Mouse (Mus musculus): ENCODE data around the gene Dera. TPM values are rescaled to one million over a fixed set of nuclear protein-coding genes. Genes with fewer than 3 reads are reported as not detected.

Dera gene
- total RNA-seq, 2 experiments from 2014 or later = 6.1 to 7.9 TPM

DNA sequence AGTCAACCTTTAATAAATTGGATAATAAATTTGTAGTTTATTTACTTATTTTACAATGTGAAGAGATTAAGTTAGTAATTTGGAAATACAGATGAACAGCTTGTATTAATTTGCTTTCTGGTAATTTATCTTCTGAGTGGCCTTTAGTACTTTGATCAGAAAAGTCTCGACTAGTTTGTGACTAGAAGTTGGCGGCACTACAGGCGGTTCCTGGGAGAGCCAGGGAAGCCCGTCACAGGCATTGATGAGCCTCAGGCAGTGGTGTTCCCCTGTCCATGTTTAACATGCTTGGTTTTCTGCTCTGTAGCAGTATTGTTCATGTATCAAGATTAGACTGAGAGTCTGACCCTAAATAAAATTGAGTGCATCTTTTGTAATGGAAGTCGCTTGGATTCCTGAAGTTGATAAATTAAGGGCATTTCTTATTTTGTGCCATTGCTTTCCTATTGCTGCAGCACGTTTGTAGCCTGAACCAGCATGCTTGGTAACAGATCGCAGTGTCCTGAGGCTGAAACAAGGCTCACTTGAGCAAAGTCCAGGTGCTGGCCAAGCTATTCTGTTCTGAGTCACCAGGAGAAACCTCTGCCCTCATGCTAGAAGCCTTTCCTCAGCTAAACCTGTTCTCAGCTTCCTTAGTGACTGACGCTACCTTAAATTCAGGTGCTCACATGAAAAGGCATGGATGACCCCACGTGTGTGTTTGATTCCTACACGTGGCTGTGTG, 2.6 kb upstream of the Dera start:
- DNase-seq (ENCODE audit: low spot score in 2 of 2) = no peak
- intact Hi-C loops (cut with DNase I) = loop anchor here (10.0 kb wide), 1 partner anchor 673 kb away; no protein-coding TSS in a partner anchor

DNA sequence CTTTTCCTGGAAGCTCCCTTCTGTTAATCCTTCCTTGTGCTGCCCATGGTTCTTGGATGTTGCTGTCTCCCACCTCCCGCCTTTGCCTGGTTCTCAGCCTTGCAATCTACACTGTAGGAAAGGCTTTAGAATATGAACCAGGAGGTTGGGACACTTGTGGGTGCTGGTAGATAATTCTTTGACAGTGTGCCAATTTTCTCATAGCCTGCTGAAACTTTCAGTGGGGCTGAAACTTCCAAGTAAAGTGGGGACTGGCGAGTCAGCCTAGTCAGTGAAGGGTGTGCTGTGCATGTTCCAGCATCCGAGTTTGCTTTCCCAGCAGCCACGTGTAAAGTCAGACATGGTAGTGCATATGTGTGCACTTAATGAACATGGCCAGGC, 2.1 kb upstream of the Dera start:
- no peak for DNase-seq (ENCODE audit: low spot score in 2 of 2)
- intact Hi-C loops (cut with DNase I) = loop anchor here (10.0 kb wide), 1 partner anchor 673 kb away; no protein-coding TSS in a partner anchor

DNA sequence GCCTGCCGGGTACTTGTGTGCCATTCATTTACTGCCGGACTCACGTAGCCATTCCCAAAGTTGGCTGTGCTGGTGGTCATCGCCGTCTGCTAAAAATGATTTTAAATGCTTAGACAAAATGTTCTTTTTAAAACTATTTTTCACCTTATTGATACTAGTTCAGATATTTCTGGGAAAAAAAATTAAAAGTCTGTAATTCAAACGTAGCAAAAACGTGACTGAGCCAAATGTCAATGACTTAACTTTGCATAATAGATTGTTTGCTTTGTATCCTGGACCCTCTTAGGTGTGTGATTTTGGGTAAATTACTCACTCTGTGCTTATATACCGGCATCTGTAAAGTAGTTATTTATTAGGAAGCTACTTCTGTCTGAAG, 499 bp downstream of the Dera start:
- intact Hi-C loops (cut with DNase I) = loop anchor here (10.0 kb wide), 1 partner anchor 670 kb away; no protein-coding TSS in a partner anchor
- DNase-seq (ENCODE audit: low spot score in 2 of 2) = no peak

DNA sequence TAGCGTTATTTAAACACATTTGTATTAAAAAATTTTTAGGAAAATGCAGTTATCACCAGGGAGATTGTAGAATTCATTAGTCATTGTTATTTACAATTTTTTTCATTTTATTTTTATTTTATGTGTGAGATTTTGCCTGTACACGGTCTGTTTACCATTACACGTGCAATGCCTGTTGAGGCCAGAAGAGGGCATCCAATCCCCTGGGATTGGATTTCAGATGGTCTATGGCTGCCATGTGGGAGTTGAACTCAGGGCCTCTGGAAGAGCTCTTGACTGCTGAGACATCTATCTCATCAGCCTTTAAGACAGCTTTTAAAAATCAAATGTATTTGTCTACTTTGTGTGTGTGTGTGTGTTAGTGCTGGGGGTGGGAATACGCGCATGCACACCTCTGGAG, 2.0 kb downstream of the Dera start:
- DNase-seq (ENCODE audit: low spot score in 2 of 2) = peak; percentile 52
- intact Hi-C loops (cut with DNase I) = loop anchor here (10.0 kb wide), 1 partner anchor 668 kb away; no protein-coding TSS in a partner anchor

DNA sequence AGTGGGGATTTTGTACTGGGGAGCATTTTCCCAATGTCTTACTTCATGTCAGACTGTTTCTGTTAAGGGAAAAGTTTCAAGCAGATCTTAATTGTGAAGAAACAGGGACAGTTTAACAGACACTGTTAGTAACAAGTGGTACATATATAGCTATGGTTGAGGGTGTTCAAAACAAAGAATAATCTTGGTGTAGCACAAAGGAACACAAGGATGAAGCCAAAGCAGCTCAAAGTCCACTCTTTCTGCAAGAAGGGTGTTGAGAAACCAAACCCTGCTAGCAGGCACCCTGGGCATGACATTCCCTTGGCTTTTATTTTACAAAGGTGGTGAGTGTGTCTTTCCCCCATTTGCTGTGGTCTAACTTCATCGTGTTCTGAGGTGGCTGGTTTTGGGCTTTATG, 3.5 kb downstream of the Dera start:
- intact Hi-C loops (cut with DNase I) = loop anchor here (10.0 kb wide), 1 partner anchor 667 kb away; no protein-coding TSS in a partner anchor
- no peak for DNase-seq (ENCODE audit: low spot score in 2 of 2)

DNA sequence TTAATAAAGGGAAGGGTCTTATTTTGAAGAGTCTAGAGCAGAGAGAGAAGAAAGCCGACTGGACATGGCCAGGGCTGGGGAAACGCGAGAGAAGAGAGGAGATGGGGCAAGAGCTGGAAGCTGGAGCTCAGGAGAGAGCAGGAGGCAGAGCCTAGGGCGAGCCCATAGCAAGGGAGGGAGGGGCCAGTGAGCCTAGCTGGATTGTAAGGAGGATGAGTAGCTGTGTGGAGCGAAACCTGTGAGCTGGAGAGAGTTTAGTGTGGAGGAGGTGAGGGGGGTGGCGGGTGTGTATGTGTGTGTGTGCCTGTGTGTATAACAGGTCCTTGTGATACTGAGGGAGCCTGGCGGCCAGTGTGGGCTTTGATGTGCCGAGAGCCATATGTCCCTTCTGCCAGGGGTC, 5.3 kb downstream of the Dera start:
- intact Hi-C loops (cut with DNase I) = loop anchor here (10.0 kb wide), 1 partner anchor 665 kb away; no protein-coding TSS in a partner anchor
- DNase-seq (ENCODE audit: low spot score in 2 of 2) = peak in 1 of 2 experiments; percentile 29

DNA sequence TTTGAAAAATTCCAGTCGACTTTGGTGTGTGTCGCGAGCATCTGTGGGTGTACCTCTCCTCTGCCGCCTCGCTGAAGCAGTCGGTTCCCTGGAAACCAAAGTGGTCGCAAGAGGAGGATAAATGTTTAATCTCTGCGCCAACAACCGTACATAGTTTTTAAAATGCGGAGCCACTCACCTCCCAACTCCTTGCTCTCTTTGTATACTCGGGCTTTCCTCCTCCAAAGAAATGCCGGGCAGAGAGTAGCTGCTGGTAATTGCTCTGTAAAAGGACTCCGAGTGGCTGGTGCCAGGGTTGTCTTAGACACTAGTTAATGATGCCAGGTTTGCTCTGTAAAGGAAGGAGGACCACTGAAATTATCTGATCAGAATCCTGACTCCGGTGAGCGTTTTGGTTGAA, 6.6 kb downstream of the Dera start:
- peak in 1 of 2 experiments; percentile 20 for DNase-seq (ENCODE audit: low spot score in 2 of 2)
- intact Hi-C loops (cut with DNase I) = no loop called here

DNA sequence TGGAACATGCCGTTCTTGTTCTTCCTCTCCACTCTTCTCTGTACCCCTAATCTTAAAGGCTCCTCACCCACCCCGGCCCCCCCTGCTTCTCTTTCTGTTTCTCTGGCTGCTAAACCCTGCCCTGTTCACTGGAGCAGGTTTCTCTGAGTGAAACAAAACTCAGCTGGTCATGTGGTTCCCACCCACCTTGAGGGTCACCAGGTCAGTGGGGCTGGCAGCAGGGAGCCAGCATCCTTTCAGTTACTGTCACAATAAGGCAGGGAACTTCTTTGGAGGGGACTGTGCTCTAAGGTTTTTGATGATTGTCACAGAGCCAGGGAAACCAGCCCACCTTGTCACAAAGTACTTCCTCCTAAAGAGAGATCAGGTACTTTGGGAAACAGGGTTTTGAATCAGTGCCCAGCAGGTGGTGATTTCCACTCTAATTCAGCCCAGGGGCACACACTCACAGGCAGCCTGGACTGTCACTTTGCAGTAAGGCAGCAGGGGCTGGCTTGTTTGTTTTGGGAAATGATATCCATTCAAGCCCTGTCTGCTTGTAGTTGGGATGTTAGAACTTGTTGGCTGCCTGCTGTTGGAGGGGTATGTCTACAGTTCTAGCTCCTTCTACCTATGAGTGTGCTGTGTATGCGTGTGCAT, 10.3 kb downstream of the Dera start:
- DNase-seq (ENCODE audit: low spot score in 2 of 2) = no peak
- intact Hi-C loops (cut with DNase I) = no loop called here

DNA sequence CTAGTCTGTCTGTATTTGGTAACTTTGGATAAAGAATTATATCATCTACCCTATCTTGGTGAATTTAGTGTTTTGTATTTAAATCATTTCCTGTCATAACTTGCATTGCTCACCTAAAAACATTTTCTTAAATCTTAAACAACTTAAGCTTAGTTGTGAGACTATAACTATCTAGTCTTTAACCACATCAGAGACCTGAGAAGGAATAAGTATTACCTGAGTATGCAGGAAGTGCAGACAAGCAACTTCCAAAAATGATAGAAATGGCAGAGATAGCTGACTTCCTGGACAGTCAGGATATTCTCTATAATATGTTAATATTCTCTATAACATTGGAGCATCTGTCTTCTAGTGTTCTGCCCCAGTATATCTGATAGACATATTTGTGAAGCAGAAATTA, 11.8 kb downstream of the Dera start:
- intact Hi-C loops (cut with DNase I) = no loop called here
- DNase-seq (ENCODE audit: low spot score in 2 of 2) = no peak

DNA sequence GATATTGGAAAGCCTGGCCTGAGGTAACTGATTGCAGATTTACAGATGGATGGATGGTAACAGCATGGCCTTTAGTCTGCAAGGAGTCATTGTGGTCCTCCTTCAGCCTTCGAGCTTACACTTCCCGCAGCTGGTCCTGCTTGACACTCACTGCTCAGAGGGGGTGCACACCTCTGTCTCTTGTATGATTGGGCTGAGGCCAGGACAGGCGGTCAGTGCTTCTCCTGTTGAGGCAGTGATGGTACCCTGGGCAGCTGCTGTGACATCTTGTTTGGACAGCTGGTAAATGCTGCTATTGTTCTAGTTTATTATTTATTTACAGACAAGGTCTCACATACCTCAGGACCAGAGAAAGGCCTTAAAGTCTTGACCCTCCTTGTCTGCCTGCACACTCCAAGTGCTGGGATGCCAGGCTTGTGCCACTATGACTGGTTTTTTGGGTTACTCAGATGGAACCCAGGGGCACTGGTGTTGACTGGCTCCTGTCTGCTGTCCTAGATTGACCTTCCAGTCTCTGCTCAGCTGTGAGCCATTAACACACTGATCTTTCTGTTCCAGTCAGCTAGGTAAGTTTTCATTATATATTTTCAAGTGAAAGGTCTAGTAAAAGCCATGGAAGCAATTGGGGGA, 17.4 kb downstream of the Dera start:
- intact Hi-C loops (cut with DNase I) = no loop called here
- DNase-seq (ENCODE audit: low spot score in 2 of 2) = no peak

DNA sequence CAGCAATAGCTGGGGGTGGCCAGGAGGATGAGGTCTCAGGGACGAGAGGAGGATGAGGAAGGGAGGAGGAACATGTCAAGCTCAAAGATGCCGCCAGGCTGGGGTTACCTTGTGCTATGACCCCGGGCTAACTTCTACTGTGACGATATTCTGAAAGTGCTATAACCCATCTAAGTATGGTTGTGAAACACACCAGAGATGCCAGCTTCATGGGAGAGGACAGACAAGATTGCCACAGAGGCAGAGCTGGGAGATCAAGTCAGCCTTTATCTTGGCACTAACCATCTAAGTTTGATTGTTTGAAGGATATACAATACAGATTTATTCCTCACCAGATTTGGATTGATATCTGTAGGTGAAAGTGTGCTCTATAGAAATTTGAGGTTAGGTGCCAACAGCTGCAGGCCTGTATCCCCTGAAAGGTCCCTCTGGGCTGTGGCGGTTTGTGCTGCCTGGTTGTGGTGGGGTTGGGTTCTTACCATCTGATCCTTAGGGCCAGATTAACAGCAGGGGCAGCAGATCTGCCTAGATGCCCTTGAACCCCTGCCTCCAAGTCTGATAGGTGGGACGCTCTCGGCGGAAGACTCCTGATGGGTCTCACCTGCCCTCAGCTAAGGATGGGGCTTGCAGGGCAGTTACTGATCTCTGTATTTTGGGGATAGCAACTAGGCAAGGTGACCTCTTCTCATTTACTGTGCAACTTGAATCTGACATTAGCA, 18.7 kb downstream of the Dera start:
- intact Hi-C loops (cut with DNase I) = no loop called here
- no peak for DNase-seq (ENCODE audit: low spot score in 2 of 2)

DNA sequence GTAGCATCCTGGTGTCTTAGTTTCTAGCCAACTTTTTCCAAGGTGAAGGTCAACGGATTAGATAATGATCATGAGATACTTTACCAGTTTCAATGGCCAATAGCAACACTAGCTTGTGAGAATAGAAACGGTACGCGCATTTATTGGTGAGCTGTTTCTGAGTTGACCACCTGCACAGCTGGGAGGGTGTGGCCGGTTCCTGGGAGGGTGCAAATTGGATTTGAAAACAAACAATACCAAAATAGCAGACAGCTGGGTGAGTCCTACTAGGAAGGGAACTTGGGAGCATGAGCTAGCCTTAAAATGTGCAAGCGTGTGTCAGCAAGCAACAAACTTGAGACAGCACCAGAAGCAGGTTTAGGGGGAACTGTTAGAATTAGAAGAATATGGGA, 19.3 kb downstream of the Dera start:
- no peak for DNase-seq (ENCODE audit: low spot score in 2 of 2)
- intact Hi-C loops (cut with DNase I) = no loop called here

DNA sequence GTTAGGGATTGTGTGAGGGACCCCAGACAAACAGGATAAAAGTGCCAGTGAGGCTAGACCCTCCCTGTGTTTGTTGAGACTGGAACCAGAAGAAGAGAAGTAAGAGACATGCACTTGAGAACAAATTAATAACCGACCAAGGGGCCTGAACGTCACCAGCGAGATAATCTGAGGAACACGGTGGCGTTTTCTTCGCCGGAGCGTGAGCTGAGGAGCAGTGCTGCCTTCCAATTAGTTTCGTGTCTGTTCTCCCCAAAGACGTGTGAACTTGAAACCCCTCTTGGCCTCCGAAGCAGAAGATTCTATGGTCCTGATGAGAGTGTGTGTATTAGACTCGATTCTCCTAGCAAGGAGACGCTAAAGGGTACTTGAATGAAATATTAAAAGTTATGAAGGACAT, 19.8 kb downstream of the Dera start:
- intact Hi-C loops (cut with DNase I) = no loop called here
- DNase-seq (ENCODE audit: low spot score in 2 of 2) = no peak

DNA sequence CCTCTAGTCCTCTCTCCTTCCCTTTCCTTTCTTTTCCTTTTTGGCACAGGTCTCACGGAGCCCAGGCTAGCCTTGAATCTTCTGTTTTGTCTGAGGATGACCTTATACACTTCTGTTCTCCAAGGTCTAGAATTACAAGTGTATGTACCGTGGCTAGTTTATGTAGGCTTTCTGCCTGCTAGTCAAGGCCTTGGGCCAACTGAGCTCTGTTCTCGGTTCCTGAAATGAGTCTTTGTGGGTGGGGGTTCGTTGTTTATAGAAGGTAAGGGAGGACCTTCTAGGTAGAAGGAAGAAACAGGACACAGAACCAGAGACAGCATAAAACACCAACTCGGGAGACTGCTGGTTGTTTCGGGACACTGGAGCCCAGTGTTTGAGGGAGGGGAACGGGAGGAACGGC, 20.8 kb downstream of the Dera start:
- intact Hi-C loops (cut with DNase I) = no loop called here
- no peak for DNase-seq (ENCODE audit: low spot score in 2 of 2)

DNA sequence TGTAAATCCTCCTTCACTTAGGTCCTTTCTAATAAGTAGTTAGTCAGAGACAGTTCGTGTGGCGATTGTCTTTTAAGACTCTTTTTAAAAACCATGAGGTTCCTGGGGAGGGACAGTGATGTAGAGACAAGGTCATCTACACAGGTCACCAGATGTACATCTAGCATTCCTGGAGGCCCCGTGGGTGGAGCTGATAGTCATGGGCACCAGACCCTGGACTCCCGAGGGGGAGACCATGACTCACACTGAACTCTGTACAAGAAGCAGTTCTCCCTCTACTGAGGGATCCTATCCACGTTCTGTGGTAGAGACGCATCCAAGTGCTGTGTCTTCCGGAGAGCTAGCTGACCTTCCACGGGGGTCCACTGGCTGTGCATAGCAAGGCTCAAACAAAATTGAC, 22.6 kb downstream of the Dera start:
- intact Hi-C loops (cut with DNase I) = no loop called here
- no peak for DNase-seq (ENCODE audit: low spot score in 2 of 2)

DNA sequence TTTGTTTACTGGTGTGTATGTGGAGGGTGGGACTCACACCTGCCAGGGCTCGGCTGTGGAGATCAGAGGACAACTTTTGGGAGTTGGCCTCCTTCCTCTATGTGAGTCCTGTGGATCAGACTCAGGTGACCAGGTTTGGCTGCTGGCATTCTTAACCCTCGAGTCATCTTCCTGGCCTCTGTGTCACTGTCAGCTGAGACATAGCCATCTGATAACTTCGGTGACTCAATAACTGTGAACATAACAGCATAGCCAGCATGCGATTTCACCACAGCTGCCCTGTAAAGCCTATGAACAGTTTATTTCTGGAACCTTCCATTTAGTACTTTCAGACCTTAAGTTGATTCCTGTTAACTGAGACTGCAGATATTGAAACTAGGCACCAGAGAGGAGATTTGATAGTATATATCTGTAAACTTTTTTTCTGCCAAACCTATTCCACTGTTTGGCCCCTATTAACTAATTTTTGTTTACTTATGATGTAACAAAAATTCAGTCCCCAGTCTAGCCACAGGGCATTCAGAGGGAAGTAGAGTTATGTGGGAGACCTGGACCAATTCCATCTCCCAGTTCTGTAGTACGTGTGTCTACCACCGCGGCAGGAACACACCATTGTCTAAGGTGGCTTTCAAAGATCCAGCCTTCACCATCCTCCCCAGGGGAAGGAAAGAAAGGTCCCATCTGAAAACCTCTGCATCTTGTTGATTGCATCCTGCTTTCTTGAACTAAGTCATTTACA, 29.7 kb downstream of the Dera start:
- intact Hi-C loops (cut with DNase I) = no loop called here
- no peak for DNase-seq (ENCODE audit: low spot score in 2 of 2)

DNA sequence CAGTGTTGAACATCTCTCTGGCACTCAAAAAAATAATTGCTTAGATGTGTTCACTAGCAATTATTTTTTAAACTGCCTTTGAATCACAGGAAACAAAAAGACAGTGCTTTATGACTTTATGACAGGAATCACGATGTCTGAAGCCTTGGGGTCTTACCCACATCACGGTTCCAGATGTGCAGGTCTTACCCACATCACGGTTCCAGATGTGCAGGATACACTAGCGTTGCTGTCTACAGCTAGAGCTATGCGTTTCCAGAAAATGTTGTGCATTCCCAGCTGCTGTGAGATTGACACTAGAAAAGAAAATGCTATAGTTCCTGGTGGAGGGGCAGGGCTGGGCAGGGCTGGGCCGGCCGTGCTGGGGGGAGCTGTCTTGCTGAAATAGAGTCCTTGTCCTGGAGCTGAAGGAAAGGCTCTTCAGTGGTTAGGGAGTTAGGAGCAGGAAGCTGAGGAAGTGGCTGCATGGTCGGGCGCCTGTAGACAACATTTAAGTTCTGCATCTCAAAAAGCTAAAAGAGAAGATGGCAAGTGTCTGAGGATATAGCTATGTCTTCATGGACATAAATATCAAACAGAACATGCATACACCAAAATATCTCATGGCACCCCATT, 34.7 kb downstream of the Dera start:
- DNase-seq (ENCODE audit: low spot score in 2 of 2) = no peak
- intact Hi-C loops (cut with DNase I) = no loop called here

DNA sequence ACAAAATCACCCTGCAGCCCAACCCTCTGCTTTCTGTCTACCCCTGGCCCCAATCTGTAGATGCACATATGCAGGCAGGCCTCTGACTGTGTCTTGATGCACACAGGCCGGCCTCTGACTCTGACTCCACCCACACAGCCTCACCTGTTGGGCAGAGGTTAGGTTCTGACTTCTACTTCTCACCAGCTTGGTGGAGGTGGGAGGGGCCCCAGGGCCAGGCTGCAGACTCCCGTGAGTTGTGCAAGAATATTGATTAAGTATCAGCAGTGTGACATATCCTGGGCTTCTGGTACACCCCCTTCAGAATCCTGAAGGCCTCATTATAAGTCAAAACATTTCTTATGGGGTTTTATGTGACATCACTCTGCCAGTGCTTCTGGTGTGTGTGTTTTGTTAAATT, 35.3 kb downstream of the Dera start:
- intact Hi-C loops (cut with DNase I) = no loop called here
- DNase-seq (ENCODE audit: low spot score in 2 of 2) = no peak

DNA sequence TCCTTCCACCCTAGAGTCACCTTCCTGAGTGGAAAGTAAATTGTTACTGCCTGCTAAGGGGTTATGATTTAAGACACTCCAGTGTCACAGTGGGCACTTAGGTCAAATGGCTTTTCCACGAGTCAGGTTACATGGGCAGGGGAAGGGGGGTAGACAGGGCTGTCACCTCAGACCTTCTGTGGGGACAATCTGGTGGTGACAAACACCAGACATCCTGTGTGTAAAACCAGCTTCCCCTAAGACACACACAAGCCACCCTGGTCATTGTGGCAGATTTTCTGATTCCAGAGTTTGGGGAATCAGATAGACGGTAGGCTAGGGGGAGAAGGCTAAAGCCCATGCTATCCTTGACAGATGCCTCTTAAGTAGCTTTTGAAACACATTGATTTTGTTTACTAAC, 41.1 kb downstream of the Dera start:
- intact Hi-C loops (cut with DNase I) = loop anchor here (5.0 kb wide), 1 partner anchor 357 kb away; no protein-coding TSS in a partner anchor
- no peak for DNase-seq (ENCODE audit: low spot score in 2 of 2)

All from left cerebral cortex, postnatal 14 days (tissue).